Mouse (Mus musculus) embryo, embryonic 11 days (tissue): ENCODE data around the gene Spag5.

ENCODE experiments used
- DNase-seq: peaks from one replicate; pipeline ENCODE4 v3.0.0-alpha.2; 2015

The Spag5 gene

GRCm38 (mm10) chr11:78324000-78324785, 22.9 kb downstream of the Spag5 start:
- DNase-seq: no peak

DNA sequence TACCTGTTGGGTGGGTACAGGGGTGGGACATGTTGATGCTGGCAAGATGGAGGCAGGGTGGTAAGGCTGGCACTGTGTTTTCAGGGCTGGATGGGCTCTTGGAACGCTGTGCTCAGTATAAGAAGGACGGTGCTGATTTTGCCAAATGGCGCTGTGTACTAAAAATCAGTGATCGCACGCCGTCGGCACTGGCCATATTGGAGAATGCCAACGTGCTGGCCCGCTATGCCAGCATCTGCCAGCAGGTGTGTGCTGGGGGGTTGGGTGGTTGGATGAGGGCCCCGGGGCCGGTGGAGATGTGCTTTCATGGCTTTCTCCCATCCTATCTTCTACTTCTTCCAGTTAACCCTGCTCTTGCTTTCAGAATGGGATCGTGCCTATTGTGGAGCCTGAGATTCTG, 23.6 kb downstream of the Spag5 start:
- no peak for DNase-seq

DNA sequence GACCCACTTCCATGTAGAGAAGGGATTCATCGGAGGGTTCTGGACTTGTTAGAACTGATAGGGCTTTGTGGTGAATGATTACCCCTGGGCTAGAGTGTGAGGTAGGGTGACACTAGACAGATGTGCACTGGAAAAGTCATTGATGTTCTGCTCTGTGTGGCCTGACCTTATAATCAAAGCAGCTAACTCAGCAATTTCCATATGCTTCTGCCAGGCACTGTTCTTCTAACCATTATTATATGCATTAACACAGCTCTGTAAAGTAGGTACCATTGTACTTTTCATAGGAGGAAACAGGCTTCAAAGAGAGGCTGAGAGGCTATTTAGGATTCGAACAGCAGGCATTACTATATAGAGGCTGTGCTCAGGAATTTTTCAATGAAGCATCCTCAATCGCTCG, 25.9 kb downstream of the Spag5 start:
- no peak for DNase-seq

DNA sequence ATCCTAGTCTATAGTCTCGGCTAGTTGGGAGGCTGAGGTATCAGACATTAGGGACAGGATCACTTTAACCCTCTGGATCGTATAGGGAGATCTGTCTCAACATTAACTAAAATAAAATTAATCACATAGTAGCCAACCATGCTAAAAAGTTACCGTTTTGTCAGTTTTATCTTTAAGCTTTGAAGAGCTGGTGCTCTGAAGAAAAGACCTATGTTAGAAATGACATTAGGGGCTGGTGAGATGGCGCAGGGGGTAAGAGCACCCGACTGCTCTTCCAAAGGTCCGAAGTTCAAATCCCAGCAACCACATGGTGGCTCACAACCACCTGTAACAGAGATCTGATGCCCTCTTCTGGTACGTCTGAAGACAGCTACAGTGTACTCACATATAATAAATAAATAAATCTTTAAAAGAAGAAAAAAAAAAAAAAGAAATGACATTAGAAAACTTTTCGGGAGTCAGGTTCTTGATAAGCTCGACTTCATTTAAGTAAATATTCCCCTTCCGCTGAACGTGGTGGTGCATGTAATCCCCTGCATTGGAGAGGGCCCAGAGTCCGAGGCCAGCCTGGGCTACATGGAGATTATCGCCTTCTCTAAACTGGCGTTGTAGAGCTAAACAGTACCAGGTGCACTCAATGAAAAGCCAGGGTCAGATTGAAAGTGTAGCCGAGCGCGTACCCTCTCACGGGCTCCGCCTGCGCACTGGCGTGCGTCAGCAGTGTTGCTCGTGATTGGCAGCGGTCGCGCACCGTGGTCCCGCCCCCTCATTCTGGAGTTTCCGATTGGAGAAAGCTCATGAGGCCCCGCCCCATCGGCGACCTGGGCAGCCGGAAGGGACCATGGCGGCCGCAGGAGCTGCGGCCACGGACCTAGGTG, 26.5 kb downstream of the Spag5 start, which contains the start of gene Pigs:
TSS of gene Pigs (plus strand) at position 782 of the 878 bp plus-strand sequence.
- peak; percentile 98 for DNase-seq

DNA sequence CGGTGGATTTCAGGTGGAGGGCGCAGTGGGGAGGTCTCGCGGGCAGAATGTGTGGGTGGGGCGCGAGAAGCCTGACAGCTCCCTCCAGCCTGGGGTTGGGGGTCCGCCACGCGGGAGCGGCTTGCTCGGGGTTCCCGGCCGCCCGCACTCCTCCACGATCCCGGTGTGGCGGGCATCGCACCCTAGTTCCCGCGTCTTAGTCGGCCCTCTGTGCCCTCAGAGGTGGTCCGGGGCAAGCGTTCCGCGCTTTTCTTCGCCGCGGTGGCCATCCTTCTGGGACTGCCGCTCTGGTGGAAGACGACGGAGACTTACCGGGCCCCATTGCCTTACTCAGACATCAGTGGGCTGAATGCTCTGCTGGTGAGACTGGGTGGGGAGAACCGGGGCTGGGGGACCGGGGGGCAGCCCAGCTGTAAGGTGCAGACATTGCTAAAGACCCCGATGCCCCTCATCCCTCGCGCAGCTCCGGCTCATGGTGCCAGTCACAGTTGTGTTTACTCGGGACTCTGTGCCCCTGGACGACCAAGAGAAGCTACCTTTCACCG, 27.3 kb downstream of the Spag5 start:
- no peak for DNase-seq

DNA sequence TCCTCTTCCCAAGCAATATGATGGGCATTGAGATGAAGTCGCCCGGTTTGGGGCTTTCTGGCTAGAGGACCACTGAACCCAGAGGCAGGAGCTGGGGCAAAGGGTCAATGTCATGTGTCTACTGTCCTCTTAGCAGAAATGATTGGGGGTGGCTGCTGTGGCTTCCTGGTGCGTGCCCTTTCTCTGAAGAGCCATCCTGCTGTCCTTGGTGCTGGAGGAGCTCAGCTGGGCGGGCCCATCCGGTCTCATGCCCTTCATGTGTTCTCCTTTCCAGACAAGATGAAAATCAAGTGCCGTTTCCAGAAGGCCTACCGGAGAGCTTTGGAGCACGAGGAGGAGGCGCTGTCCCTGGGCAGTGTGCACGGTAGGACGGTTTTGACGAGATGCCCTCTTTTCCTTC, 31.3 kb downstream of the Spag5 start:
- no peak for DNase-seq

DNA sequence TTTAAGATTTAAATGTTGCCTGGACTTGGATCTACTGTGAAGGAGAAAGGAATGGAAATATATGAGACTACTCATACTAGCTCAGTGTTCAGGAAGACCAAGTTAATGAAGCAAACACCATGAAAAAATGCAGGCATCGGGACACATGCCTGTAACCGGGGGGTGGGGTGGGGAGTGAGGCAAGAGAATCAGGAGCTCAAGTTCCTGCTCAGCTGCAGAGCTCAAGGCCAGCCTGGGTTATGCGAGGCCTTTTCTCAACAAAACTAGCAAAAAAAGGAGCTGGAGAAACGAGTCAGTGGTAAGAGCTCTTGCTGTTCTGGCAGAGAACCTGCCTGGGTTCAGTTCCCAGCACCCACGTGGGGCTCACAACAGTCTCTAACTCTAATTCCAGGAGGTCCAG, 32.7 kb downstream of the Spag5 start:
- DNase-seq: no peak

- no peak for DNase-seq
These were observed 35.7 kb downstream of the Spag5 start for GRCm38 (mm10) chr11:78337040-78337439.

DNA sequence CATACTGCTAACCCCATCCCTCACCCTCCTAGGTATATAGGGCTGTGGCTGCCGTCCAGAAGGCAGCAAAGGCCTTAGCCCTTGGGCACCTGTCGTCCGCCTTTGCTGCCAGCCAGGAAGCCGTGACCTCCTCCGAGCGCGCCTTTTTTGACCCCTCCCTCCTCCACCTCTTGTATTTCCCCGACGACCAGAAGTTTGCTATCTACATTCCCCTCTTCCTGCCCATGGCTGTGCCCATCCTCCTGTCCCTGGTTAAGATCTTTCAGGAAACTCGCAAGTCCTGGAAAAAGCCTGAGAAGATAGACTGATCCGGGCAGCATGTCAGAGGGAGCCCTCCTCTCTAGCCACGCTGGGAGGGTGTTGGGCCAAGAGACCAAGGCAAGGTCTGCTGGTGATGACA, 40.4 kb downstream of the Spag5 start:
- no peak for DNase-seq

- DNase-seq: peak; percentile 93
These were observed 42.3 kb downstream of the Spag5 start, which contains the start of gene Unc119 for GRCm38 (mm10) chr11:78343381-78344327. TSS of gene Unc119 (plus strand) at chr11:78343482.

GRCm38 (mm10) chr11:78344328-78344889, 43.1 kb downstream of the Spag5 start:
- no peak for DNase-seq

DNA sequence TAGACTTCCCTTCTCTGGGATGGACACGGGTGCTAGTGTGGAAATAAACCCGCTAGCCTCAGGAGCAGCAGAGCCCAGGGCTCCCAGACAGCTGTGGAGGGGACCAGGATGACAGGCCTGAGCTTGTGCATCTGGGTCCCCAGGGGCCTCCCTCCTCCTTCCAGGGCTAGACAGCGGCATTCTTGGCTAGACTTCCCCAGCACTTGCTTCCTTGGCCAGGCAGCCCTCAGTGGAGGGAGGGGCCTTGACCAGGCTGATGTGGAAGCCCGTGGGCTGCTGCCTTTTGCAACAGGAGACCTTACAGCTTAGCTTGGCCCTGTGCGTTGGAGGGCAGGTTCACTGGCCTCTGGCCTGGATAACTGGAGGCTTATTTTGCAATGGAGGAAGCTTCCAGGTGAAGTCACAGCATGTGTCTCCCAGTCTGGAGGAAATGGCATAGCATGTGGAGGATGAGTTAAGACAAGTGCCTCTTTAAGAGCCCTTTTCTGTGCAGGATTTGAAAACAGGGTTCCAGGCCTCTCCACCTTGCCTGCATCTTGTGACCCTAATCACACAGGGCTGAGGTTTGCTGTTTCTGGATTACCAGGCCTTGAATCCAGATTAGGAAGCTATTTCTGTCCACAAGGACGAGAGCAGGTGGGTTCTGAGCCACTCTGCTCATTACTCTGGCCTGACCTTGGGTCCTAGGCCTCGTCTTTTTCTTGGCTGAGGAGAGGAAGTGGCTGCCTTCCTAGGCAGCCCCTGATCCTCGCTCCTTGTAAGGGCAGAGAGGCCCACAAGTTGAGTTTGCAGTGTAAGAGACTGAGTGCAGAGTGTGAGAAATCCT, 43.8 kb downstream of the Spag5 start:
- no peak for DNase-seq

DNA sequence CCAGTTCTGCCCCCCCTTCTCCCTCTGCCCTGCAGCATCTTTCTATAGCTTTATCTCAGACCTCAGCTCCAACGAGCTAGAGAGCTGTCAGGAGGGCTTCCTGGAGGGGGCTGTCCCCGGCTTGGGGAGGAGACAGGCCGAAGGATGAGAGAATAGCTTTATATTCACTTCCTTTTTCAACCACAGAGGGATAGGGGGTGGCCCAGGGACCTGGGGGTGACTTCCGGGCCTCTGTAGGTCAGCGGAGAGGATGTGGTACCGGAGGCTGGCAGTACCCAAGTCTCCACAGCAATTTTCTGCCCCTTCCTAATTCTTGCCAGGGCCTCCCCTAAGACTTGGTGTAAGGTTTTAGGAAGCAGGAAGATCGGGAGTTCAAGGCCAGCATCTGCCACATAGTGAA, 44.5 kb downstream of the Spag5 start:
- DNase-seq: no peak

DNA sequence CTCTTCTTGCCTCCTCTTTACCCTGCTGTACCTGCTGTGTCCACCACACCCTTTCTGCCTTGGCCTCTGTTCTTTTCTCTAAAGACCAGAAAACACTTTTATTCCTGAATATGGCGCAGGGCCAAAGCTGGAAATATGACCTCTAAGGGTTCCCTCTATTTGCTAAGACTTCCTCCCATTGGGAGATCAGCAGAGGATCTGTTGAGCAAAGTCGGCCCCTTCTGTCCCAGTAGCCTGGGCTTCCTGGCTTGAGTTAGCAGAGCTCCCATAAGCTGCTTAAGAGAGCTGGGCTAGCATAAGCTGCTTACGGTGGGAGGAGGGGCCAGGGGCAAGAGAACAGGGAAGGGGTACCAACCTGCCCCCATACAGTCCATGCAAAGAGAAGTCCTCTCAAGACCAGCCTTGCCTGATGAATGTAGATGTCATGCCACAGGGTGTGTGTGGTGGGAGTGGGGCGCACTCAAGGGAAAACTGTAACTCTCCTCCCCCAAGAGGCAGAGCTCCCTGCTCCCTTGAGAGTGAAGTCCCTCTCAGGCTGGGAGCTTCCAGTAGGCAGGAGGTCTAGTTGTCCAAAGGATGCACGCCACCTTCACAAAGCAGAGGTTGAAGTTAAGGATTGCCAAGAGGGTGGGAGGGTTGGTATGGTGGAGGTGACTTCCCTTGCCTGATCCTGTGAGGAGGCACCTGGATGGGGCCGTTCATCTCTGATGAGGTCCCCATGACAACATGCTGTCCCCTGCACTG, 45.2 kb downstream of the Spag5 start:
- no peak for DNase-seq

GRCm38 (mm10) chr11:78347070-78347754, 45.9 kb downstream of the Spag5 start:
- peak; percentile 83 for DNase-seq

GRCm38 (mm10) chr11:78347908-78348307, 46.6 kb downstream of the Spag5 start:
- no peak for DNase-seq

DNA sequence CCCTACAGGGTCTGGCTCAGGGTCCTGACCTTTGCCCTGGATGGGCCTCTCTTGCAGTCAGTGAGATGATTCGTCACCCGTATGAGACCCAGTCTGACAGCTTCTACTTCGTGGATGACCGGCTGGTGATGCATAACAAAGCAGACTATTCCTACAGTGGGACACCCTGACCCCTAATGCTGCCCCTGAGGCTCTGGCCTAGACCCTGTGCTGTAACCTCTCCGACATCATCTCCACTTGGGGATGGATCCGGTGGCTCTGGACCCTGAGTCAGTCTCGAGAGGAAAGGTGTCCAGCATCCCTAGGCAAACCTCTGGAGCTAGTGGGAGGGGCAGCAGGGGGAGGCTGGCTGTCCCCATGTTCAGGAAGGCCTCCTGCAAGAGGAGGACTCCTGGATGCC, 47.1 kb downstream of the Spag5 start:
- DNase-seq: no peak

DNA sequence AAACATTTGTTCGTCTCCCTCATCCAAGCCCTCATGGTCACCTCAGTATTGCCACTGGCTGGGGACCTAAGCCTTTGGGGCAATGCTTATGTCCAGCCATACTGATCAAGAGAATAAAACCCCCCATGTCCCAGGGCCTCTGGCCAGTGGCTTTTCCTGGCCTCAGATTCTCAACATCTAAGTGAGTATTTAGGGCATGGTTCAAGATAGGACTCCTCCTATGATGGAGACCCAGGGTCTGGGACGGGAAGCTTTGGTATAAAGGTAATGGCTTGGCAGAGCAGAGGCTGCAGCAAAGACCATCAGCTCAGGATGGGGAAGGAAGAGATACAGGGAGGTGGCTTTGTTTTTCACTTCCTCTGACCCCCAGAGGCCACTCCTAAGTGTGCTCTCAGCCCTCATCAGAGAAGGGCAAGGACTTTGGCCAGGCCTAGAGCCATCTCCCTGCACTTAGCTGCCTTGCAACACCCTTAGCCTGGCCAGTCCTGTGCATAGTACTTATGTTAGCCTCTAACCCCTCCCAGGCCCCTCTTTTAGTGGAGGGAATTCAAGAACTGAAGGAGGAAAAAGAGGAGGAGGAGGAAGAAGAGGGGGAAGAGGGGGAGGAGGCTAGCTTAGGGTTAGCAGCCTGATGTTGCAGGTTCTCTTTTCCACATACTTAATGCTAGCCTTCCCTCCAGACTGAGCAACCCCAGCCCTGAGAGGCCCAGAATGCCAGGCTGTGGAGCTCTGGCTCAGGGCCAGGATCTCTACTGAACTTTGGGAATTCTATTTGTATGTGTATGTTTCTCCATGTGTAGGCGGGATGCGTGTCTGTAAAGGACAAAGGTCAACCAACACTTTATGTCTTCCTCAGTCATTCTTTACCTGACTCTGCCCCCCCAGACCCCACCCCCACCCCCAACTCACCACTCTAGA, 48.4 kb downstream of the Spag5 start:
- no peak for DNase-seq

- no peak for DNase-seq
These were observed 51.8 kb downstream of the Spag5 start for GRCm38 (mm10) chr11:78353081-78353480.
